Mouse (Mus musculus): Measurements from ENCODE around the gene Olfr56. TPM values are rescaled to one million over a fixed set of nuclear protein-coding genes. Genes with fewer than 3 reads are reported as not detected.

Olfr56 gene
- polyA plus RNA-seq (2017; shearing (Covaris generic)), result 1.0 TPM

GRCm38 (mm10) chr11:48978240-48978939 is at the start of gene Olfr56:
Olfr56 (plus strand) TSS chr11:48978889.

GRCm38 (mm10) chr11:48946090-48946489 is 32.6 kb upstream of the Olfr56 start, which contains the start of gene Psme2b:
Psme2b (minus strand) TSS chr11:48946190.

GRCm38 (mm10) chr11:48979251-48979650 is 562 bp downstream of the Olfr56 start, which contains the start of gene 9930111J21Rik1:
9930111J21Rik1 (minus strand) TSS chr11:48979398.

GRCm38 (mm10) chr11:48991740-48992520 is 13.2 kb downstream of the Olfr56 start, which contains the start of gene Gm12185:
Gm12185 (minus strand) TSS chr11:48992226.

GRCm38 (mm10) chr11:48994018-48994417 is 15.3 kb downstream of the Olfr56 start, which contains the start of gene Tgtp1:
Tgtp1 (minus strand) TSS chr11:48994172.

GRCm38 (mm10) chr11:49051093-49051891 is 72.6 kb downstream of the Olfr56 start, which contains the start of gene 9930111J21Rik2:
9930111J21Rik2 (minus strand) TSS chr11:49051242.

GRCm38 (mm10) chr11:49063713-49064469 is 85.2 kb downstream of the Olfr56 start, which contains the start of gene Tgtp2:
Tgtp2 (minus strand) TSS chr11:49064206.

GRCm38 (mm10) chr11:49076001-49076757 is 97.5 kb downstream of the Olfr56 start, which contains the start of gene Ifi47:
Ifi47 (plus strand) TSS chr11:49076587.

GRCm38 (mm10) chr11:49114774-49115173 is 136.1 kb downstream of the Olfr56 start, which contains the start of gene Olfr1396:
Olfr1396 (minus strand) TSS chr11:49114874.

GRCm38 (mm10) chr11:49141974-49142373 is 163.3 kb downstream of the Olfr56 start, which contains the start of gene Olfr1395:
Olfr1395 (plus strand) TSS chr11:49142274.

GRCm38 (mm10) chr11:49154077-49154476 is 175.4 kb downstream of the Olfr56 start, which contains the start of gene Olfr1394:
Olfr1394 (plus strand) TSS chr11:49154377.

Other genes starting within 250 kb of the Olfr56 start
- 572 TPM for gene Rack1, start 178.6 kb upstream of the Olfr56 start, polyA plus RNA-seq (2017; shearing (Covaris generic))
- 1.3 TPM for gene Trim41, start 161.5 kb upstream of the Olfr56 start, polyA plus RNA-seq (2017; shearing (Covaris generic))
- 1.2 TPM for gene Trim7, start 152.7 kb upstream of the Olfr56 start, polyA plus RNA-seq (2017; shearing (Covaris generic))
- 6.0 TPM for gene Gm12184, start 152.2 kb upstream of the Olfr56 start, polyA plus RNA-seq (2017; shearing (Covaris generic))
- gene Irgm1, start 107.2 kb upstream of the Olfr56 start, polyA plus RNA-seq (2017; shearing (Covaris generic)), result 128 TPM
- 1.3 TPM for gene Gm5431, start 76.7 kb upstream of the Olfr56 start, polyA plus RNA-seq (2017; shearing (Covaris generic))
- 224 TPM for gene Psme2b, start 32.7 kb upstream of the Olfr56 start, polyA plus RNA-seq (2017; shearing (Covaris generic))
- 215 TPM for gene 9930111J21Rik1, start 509 bp downstream of the Olfr56 start, polyA plus RNA-seq (2017; shearing (Covaris generic))
- gene Gm12185, start 13.3 kb downstream of the Olfr56 start, polyA plus RNA-seq (2017; shearing (Covaris generic)), result 5.1 TPM
- 197 TPM for gene Tgtp1, start 15.3 kb downstream of the Olfr56 start, polyA plus RNA-seq (2017; shearing (Covaris generic))
- gene 9930111J21Rik2, start 72.4 kb downstream of the Olfr56 start, polyA plus RNA-seq (2017; shearing (Covaris generic)), result 116 TPM
- gene Tgtp2, start 85.3 kb downstream of the Olfr56 start, polyA plus RNA-seq (2017; shearing (Covaris generic)), result 249 TPM
- gene Ifi47, start 97.7 kb downstream of the Olfr56 start, polyA plus RNA-seq (2017; shearing (Covaris generic)), result 436 TPM
- not detected for gene Olfr1396, start 136.0 kb downstream of the Olfr56 start, polyA plus RNA-seq (2017; shearing (Covaris generic))
- not detected for gene Olfr1395, start 163.4 kb downstream of the Olfr56 start, polyA plus RNA-seq (2017; shearing (Covaris generic))
- gene Olfr1394, start 175.5 kb downstream of the Olfr56 start, polyA plus RNA-seq (2017; shearing (Covaris generic)), result not detected
- gene Btnl9, start 208.3 kb downstream of the Olfr56 start, polyA plus RNA-seq (2017; shearing (Covaris generic)), result not detected
- 59.5 TPM for gene Zfp62, start 224.4 kb downstream of the Olfr56 start, polyA plus RNA-seq (2017; shearing (Covaris generic))

Measured in CD4-positive, CD25-positive, alpha-beta regulatory T cell (primary cell).